Mouse (Mus musculus) cerebellum, adult 2 months (tissue): ENCODE measurements at regions not wholly inside any gene's neighbourhood (a gene's known extent, or its start where the extent isn't known, plus 50 kb on each side); places are given as distances from the start of the nearest gene placed in this dataset.

Source experiments
- CTCF ChIP-seq: fragments of 200-500 bp; IDR thresholded peaks from 2 replicates; pipeline ENCODE4 v1.5.1; 2011; ENCODE audit warnings: low read depth, mild to moderate bottlenecking, control low read depth, low read length, moderate library complexity, borderline replicate concordance; ENCODE audit not compliant: insufficient read depth
- POLR2A ChIP-seq: fragments of 200-500 bp; IDR thresholded peaks from 2 replicates; pipeline ENCODE4 v1.6.1; 2011; ENCODE audit warnings: low read length, control low read depth, borderline replicate concordance; ENCODE audit not compliant: insufficient read depth

GRCm38 (mm10) chr9:112291875-112292274 lies 56.1 kb upstream of the Arpp21 start:
- TF ChIP-seq CTCF (no peak), POLR2A (no peak)
